Mouse (Mus musculus) lung, adult 2 months (tissue): ENCODE data around the gene Igf2bp2.

Experiments used
- CTCF ChIP-seq: fragments of 200-500 bp; IDR thresholded peaks from 2 replicates; pipeline ENCODE4 v1.5.1; 2011; ENCODE audit warnings: mild to moderate bottlenecking, low read length, control low read depth; ENCODE audit not compliant: insufficient read depth
- POLR2A ChIP-seq: fragments of 200-500 bp; IDR thresholded peaks from 2 replicates; pipeline ENCODE4 v1.6.1; 2011; ENCODE audit warnings: low read depth, mild to moderate bottlenecking, control low read depth, low read length, borderline replicate concordance; ENCODE audit errors: extremely low read depth

DNA sequence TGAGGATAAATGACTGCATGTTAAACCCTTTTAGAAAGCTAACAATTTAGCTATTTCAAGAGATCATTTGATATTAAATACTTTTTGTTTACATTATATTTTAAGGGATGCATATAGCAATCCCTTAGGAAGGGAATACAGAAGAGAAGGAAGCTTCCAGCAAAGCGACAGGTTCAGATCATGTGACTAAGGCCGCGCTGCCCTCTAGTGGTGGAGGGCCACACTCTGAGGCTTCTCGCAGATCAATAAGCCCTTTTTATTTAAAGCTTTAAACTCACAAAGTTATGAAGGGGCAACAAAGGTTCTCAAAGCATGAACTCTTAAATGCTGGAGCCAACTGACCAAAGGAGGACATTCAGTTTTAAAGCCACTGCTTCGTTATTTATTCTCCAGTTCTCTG lies 39.4 kb downstream of the Igf2bp2 start:
- TF ChIP-seq CTCF (peak; percentile 86), POLR2A (no peak)
